Mouse (Mus musculus): ENCODE data around the gene Zfp341. TPM values are rescaled to one million over a fixed set of nuclear protein-coding genes. Genes with fewer than 3 reads are reported as not detected.

The Zfp341 gene
- total and polyA plus RNA-seq, 2 experiments from 2014 or later: 1.5 to 7.7 TPM

DNA sequence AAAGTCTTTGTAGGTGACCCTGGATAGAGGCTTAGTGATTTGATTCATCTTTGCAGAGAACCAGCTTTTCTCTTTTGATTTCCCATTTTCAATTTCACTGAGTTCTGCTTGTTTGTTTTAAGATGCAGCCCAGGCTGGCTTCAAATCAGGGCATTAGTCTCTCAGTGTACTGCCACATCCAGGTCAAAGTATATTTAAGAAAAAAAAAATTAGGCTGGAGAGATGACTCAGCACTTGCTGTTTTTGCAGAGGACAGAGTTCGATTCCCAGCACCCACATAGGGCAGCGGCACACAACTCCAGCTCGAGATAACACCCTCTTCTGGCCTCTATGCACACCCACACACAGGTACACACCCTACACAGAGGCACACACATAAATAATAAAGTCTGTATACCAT is 21.9 kb upstream of the Zfp341 start:
- no peak for TF ChIP-seq CTCF (IDR thresholded peaks at IDR 0.05)
- WGBS: 85% methylated on average over 3 of the region's 3 CpGs
- no peak for ATAC-seq (ENCODE audit: low FRiP score)
- Histone ChIP-seq H3K9ac (replicated peaks; ENCODE audit: low read length, poor library complexity, severe bottlenecking) (no peak overlapping the region), H3K4me2 (ENCODE audit: low read depth, low read length, poor library complexity, severe bottlenecking) (no peak overlapping the region), H3K27me3 (ENCODE audit: insufficient read depth, low read length) (no peaks in the 10 kb centered on the region), H3K4me3 (ENCODE audit: low read depth, low read length) (no peak overlapping the region), H3K9me3 (ENCODE audit: low read length) (no peaks in the 10 kb centered on the region), H3K36me3 (ENCODE audit: insufficient read depth, low read length) (peaks cover 5% of the 10 kb centered on the region; the same call in 1 of the 2 replicates), H3K27ac (ENCODE audit: low read depth, low read length) (no peak overlapping the region), H3K4me1 (ENCODE audit: insufficient read depth, low read length) (no peaks in the 10 kb centered on the region)
- no peak for DNase-seq (ENCODE audit: low spot score)

DNA sequence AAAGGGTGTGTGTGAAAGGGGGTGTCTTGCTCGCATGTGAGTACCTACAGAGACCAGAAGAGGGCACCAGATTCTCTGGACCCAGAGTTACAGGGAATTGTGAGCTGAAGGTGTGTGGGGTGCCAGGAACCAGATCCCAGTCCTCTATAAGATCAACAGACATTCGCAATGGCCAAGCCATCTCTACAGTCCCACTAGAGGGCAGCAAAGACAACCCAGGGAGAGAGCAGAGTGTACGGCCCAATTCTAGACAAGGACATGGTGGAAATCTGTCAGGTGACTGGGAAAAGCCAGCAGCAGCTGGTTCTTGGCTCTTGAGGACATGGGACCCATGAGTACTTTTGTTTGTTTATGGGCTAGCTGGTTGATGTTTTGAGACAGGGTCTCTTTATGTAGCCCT is 20.1 kb upstream of the Zfp341 start:
- Histone ChIP-seq H3K9ac (replicated peaks; ENCODE audit: low read length, poor library complexity, severe bottlenecking) (no peak overlapping the region), H3K4me3 (ENCODE audit: low read depth, low read length) (no peak overlapping the region), H3K9me3 (ENCODE audit: low read length) (no peaks in the 10 kb centered on the region), H3K27ac (ENCODE audit: low read depth, low read length) (no peak overlapping the region), H3K4me1 (ENCODE audit: insufficient read depth, low read length) (no peaks in the 10 kb centered on the region), H3K4me2 (ENCODE audit: low read depth, low read length, poor library complexity, severe bottlenecking) (no peak overlapping the region), H3K27me3 (ENCODE audit: insufficient read depth, low read length) (no peaks in the 10 kb centered on the region), H3K36me3 (ENCODE audit: insufficient read depth, low read length) (no peaks in the 10 kb centered on the region)
- DNase-seq (ENCODE audit: low spot score): no peak
- TF ChIP-seq CTCF (IDR thresholded peaks at IDR 0.05): peak; percentile 58
- no peak for ATAC-seq (ENCODE audit: low FRiP score)
- 68% methylated on average over 3 of the region's 3 CpGs for WGBS

- Histone ChIP-seq H3K27me3 (ENCODE audit: insufficient read depth, low read length) (no peaks in the 10 kb centered on the region), H3K36me3 (ENCODE audit: insufficient read depth, low read length) (no peaks in the 10 kb centered on the region), H3K27ac (ENCODE audit: low read depth, low read length) (no peak overlapping the region), H3K4me1 (ENCODE audit: insufficient read depth, low read length) (no peaks in the 10 kb centered on the region), H3K9ac (replicated peaks; ENCODE audit: low read length, poor library complexity, severe bottlenecking) (no peak overlapping the region), H3K4me3 (ENCODE audit: low read depth, low read length) (no peak overlapping the region), H3K9me3 (ENCODE audit: low read length) (no peaks in the 10 kb centered on the region), H3K4me2 (ENCODE audit: low read depth, low read length, poor library complexity, severe bottlenecking) (no peak overlapping the region)
- ATAC-seq (ENCODE audit: low FRiP score): no peak
- WGBS: 83% methylated on average over 5 of the region's 5 CpGs
- no peak for TF ChIP-seq CTCF (IDR thresholded peaks at IDR 0.05)
- DNase-seq (ENCODE audit: low spot score): peak; percentile 64
Observed at GRCm38 (mm10) chr2:154595775-154596174, 17.3 kb upstream of the Zfp341 start.

- ATAC-seq (ENCODE audit: low FRiP score): no peak
- H3K27me3 ChIP-seq (ENCODE audit: insufficient read depth, low read length): no peaks in the 10 kb centered on the region
- TF ChIP-seq CTCF (IDR thresholded peaks at IDR 0.05): no peak
Observed at GRCm38 (mm10) chr2:154597399-154597798, 15.7 kb upstream of the Zfp341 start.

DNA sequence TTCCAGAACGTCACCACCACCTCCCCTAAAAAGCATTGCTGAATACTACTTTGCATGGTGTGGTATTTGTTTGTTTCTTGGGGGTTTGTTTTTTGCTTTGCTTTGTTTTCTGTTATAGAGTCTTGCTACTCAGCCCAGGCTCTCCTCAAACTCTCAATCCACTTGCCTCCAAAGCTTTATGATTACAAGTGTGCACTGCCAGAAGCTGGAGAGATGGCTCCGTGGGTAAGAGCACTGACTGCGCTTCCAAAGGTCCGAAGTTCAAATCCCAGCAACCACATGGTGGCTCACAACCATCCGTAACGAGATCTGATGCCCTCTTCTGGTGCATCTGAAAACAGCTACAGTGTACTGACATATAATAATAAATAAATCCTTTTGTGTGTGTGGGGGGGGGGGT is 12.5 kb upstream of the Zfp341 start:
- Histone ChIP-seq H3K4me1 (ENCODE audit: insufficient read depth, low read length) (peaks cover 8% of the 10 kb centered on the region; the same call in 1 of the 2 replicates), H3K27me3 (ENCODE audit: insufficient read depth, low read length) (no peaks in the 10 kb centered on the region), H3K27ac (ENCODE audit: low read depth, low read length) (no peak overlapping the region), H3K9me3 (ENCODE audit: low read length) (no peaks in the 10 kb centered on the region), H3K4me3 (ENCODE audit: low read depth, low read length) (no peak overlapping the region), H3K36me3 (ENCODE audit: insufficient read depth, low read length) (no peaks in the 10 kb centered on the region), H3K9ac (replicated peaks; ENCODE audit: low read length, poor library complexity, severe bottlenecking) (no peak overlapping the region), H3K4me2 (ENCODE audit: low read depth, low read length, poor library complexity, severe bottlenecking) (no peak overlapping the region)
- no peak for DNase-seq (ENCODE audit: low spot score)
- peak; percentile 10; the same call in 1 of the 2 replicates for TF ChIP-seq CTCF (IDR thresholded peaks at IDR 0.05)
- no peak for ATAC-seq (ENCODE audit: low FRiP score)
- WGBS: 78% methylated on average over 6 of the region's 6 CpGs

More at GRCm38 (mm10) chr2:154597399-154597798, 15.7 kb upstream of the Zfp341 start:
- H3K4me1 ChIP-seq (ENCODE audit: insufficient read depth, low read length): no peaks in the 10 kb centered on the region
- H3K27ac ChIP-seq (ENCODE audit: low read depth, low read length): no peak overlapping the region
- 83% methylated on average over 3 of the region's 3 CpGs for WGBS
- H3K9me3 ChIP-seq (ENCODE audit: low read length): no peaks in the 10 kb centered on the region
- DNase-seq (ENCODE audit: low spot score): no peak
- H3K4me3 ChIP-seq (ENCODE audit: low read depth, low read length): no peak overlapping the region
- no peaks in the 10 kb centered on the region for H3K36me3 ChIP-seq (ENCODE audit: insufficient read depth, low read length)
- no peak overlapping the region for H3K4me2 ChIP-seq (ENCODE audit: low read depth, low read length, poor library complexity, severe bottlenecking)
- no peak overlapping the region for H3K9ac ChIP-seq (replicated peaks; ENCODE audit: low read length, poor library complexity, severe bottlenecking)

- 77% methylated on average over 3 of the region's 3 CpGs for WGBS
- H3K4me3 ChIP-seq (ENCODE audit: low read depth, low read length): no peak overlapping the region
- no peak overlapping the region for H3K4me2 ChIP-seq (ENCODE audit: low read depth, low read length, poor library complexity, severe bottlenecking)
- no peaks in the 10 kb centered on the region for H3K27me3 ChIP-seq (ENCODE audit: insufficient read depth, low read length)
- no peaks in the 10 kb centered on the region for H3K9me3 ChIP-seq (ENCODE audit: low read length)
- peaks cover 8% of the 10 kb centered on the region; the same call in 1 of the 2 replicates for H3K4me1 ChIP-seq (ENCODE audit: insufficient read depth, low read length)
- no peak for TF ChIP-seq CTCF (IDR thresholded peaks at IDR 0.05)
- no peaks in the 10 kb centered on the region for H3K36me3 ChIP-seq (ENCODE audit: insufficient read depth, low read length)
- no peak overlapping the region for H3K27ac ChIP-seq (ENCODE audit: low read depth, low read length)
- no peak for ATAC-seq (ENCODE audit: low FRiP score)
- no peak for DNase-seq (ENCODE audit: low spot score)
- H3K9ac ChIP-seq (replicated peaks; ENCODE audit: low read length, poor library complexity, severe bottlenecking): no peak overlapping the region
Observed at GRCm38 (mm10) chr2:154601324-154601723, 11.8 kb upstream of the Zfp341 start.
